Mouse (Mus musculus) kidney, adult 2 months (tissue): ENCODE results near the gene Fam186a. TPM values are rescaled to one million over a fixed set of nuclear protein-coding genes. Genes with fewer than 3 reads are reported as not detected.

Source experiments
- DNase-seq: peaks from one replicate; pipeline ENCODE4 v3.0.0; 2021
- H3K27ac ChIP-seq: fragments of 200-500 bp; 2 replicates; pipeline ENCODE4 v1.5.1; 2012; ENCODE audit warnings: low read depth, low read length, control low read depth, inconsistent platforms; ENCODE audit not compliant: insufficient read depth
- H3K27me3 ChIP-seq: fragments of 200-500 bp; replicated peaks from 2 replicates; pipeline ENCODE4 v1.6.1; 2012; ENCODE audit warnings: mild to moderate bottlenecking, moderate library complexity, low read length, inconsistent platforms; ENCODE audit not compliant: control insufficient read depth, insufficient read depth
- H3K36me3 ChIP-seq: fragments of 200-500 bp; 2 replicates; pipeline ENCODE4 v1.6.1; 2012; ENCODE audit warnings: mild to moderate bottlenecking, moderate library complexity, low read length, inconsistent platforms; ENCODE audit not compliant: control insufficient read depth, insufficient read depth
- H3K4me1 ChIP-seq: fragments of 200-500 bp; 2 replicates; pipeline ENCODE4 v1.6.1; 2011; ENCODE audit warnings: low read length; ENCODE audit not compliant: control insufficient read depth, insufficient read depth
- H3K4me3 ChIP-seq: fragments of 200-500 bp; 2 replicates; pipeline ENCODE4 v1.5.1; 2011; ENCODE audit warnings: mild to moderate bottlenecking, low read depth, low read length, control low read depth; ENCODE audit not compliant: insufficient read depth
- CTCF ChIP-seq: fragments of 200-500 bp; conservative IDR thresholded peaks from 2 replicates; pipeline ENCODE4 v1.5.1; 2011; ENCODE audit warnings: low read depth, mild to moderate bottlenecking, control low read depth, low read length, moderate library complexity, mixed read lengths; ENCODE audit not compliant: insufficient read depth, insufficient read length
- POLR2A ChIP-seq: fragments of 200-500 bp; IDR thresholded peaks from one replicate; pipeline ENCODE4 v1.6.1; 2011; ENCODE audit warnings: low read depth, low read length, control low read depth
- WGBS: fragments of 180-500 bp; shearing (Covaris S2); methylation state at CpG from one replicate; pipeline ENCODE4 v1.1.7; 2018; 5-methylcytosine and 5-hydroxymethylcytosine counted together
- polyA plus RNA-seq: library from polyadenylated mRNA; depleted of rRNA; stranded (reverse); fragments of >200 nt; gene quantifications from 2 replicates; pipeline ENCODE4 v1.2.3, GENCODE M21; 2012; rRNA removed

Gene Fam186a
- polyA plus RNA-seq, 1 experiment: 0.05 TPM

DNA sequence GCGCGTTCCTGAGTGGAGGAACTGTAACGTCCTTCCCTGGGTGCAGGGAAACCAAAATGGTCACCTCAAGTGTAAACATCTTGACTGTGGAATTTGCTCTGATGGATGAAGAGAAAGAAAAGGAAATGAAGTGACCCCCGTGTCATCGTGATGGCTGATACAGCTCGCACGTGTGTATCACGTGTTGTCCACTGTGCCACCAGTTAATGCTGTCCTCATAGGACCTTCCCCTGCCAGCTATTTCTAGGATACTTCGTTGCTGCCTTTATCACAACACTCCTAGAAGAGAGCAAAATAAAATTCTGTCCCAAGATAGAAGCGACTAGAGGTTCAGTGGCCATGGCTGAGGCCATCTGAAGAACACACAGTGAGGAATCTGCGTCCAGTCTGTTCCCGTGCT lies 82.8 kb downstream of the Fam186a start:
- Histone ChIP-seq H3K27ac (no peak overlapping the region), H3K36me3 (no peaks in the 10 kb centered on the region), H3K4me1 (peaks cover 3% of the 10 kb centered on the region; the same call in 1 of the 2 replicates), H3K4me3 (no peak overlapping the region), H3K27me3 (no peaks in the 10 kb centered on the region)
- 84% methylated on average over 12 of the region's 12 CpGs for WGBS
- DNase-seq: no peak
- TF ChIP-seq POLR2A: no peak
- no peak for TF ChIP-seq CTCF

DNA sequence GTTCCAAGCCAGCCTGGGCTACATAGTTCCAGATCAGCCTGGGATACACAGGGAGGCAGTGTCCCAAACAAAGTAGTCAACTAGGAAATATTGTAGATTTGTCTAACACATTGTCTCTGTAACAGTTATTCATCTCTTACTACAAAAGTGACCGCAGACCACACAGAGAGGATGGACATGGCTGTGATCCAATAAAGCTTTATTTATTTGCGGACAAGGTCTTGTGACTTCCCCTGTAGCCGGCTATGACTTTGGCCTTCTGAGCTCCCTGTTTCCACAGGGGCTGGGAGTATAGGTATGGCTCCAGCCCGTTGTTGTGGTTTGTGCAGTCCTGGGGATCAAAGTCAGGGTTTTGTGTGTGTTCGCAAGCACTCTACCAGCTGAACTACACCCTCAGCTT lies 88.3 kb downstream of the Fam186a start:
- TF ChIP-seq POLR2A (no peak), CTCF (no peak)
- 21% methylated on average over 5 of the region's 5 CpGs for WGBS
- peak; percentile 67 for DNase-seq
- Histone ChIP-seq H3K4me1 (peaks cover 10% of the 10 kb centered on the region), H3K4me3 (no peak overlapping the region), H3K36me3 (no peaks in the 10 kb centered on the region), H3K27me3 (no peaks in the 10 kb centered on the region), H3K27ac (0 out of 2 replicates have a peak overlapping the region, but pooled peaks have one; percentile 2)

DNA sequence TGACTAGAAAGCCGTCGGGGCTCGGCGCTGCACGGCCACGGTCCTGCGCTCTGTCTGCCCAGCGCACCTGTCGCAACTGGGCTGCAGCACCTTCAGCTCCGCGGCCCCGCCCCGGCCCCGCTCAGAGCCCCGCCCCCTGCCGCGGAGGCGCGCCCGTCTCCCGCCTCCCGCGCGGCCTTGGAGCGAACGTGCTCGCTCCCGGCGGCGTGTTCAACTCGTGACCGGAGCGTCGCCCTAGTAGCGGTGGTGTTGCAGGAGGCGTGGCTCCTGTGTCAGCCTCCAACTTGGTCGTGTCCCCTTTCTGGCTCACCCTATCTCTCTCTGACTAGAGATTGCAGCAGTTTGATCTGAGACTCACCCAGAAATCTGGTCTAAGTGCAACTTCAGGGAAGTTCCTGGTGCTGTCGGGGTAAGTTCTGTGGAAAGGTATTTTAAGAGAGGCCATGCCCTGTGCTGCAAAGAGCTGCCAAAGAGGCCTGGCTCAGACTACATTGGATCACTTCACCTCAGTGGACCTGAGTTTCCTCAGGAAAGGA lies 91.5 kb downstream of the Fam186a start, which contains the start of gene Lima1:
Gene Lima1, minus strand, starts transcription at position 123 of the 536 bp plus-strand sequence.
- under 1% methylated on average over 38 of the region's 38 CpGs for WGBS
- Histone ChIP-seq H3K4me1 (peaks cover 15% of the 10 kb centered on the region), H3K27me3 (no peaks in the 10 kb centered on the region), H3K27ac (peak within 1 kb of the TSS; percentile 82), H3K4me3 (peak within 1 kb of the TSS; percentile 82), H3K36me3 (no peaks in the 10 kb centered on the region)
- DNase-seq: peak; percentile 96
- TF ChIP-seq POLR2A (peak; percentile 40), CTCF (no peak)

DNA sequence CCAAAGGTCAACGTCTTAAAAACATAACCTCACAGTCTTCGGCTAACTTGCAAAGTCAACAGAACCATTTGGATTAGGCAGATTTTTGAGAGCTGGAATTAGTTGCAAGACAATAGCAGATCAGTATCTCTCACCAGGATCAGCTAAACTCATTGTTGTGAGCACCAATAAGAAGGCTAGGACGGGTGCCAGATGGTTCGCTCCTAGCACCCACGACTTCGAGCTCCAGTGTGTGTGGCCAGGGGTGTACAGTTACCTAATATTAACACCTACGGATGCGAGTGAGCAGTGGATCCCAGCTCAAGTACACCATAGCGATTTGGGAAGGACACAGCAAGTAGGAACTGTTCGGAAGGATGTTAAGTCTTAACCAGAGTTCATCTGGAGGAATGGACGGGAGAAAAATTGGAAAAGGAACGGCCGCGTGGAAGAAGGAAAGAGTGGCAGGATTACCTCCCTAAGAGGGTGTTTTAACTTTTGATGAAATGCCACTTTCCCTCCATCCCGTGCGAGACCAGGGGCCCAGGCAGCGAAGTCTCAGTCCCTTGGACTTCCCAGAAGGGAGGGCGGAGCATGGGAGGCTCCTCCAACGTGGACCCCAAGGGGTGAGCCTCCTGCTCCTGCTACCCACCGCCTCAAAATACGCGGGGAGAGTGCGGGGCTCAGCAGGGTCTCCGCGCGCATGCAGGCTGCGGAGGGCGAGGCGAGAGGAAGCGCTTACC lies 92.1 kb downstream of the Fam186a start:
- no peaks in the 10 kb centered on the region for H3K36me3 ChIP-seq
- peaks cover 15% of the 10 kb centered on the region for H3K4me1 ChIP-seq
- no peak for TF ChIP-seq CTCF
- TF ChIP-seq POLR2A: no peak
- peak; percentile 74 for DNase-seq
- H3K4me3 ChIP-seq: peak overlapping the region; percentile 82
- no peaks in the 10 kb centered on the region for H3K27me3 ChIP-seq
- H3K27ac ChIP-seq: peak overlapping the region; percentile 82
- 1% methylated on average over 30 of the region's 30 CpGs for WGBS

- TF ChIP-seq CTCF (no peak), POLR2A (no peak)
- Histone ChIP-seq H3K4me1 (peaks cover 22% of the 10 kb centered on the region), H3K36me3 (no peaks in the 10 kb centered on the region; the same call in 1 of the 2 replicates), H3K4me3 (no peak overlapping the region), H3K27ac (peak overlapping the region; percentile 52; the same call in 1 of the 2 replicates), H3K27me3 (no peaks in the 10 kb centered on the region)
- whole genome bisulfite sequencing: 77% methylated on average over 3 of the region's 3 CpGs
- DNase-seq: no peak
Observed at GRCm38 (mm10) chr15:99872543-99872942, 94.3 kb downstream of the Fam186a start.

Other genes starting within 250 kb of the Fam186a start
- gene Gpd1, start 249.5 kb downstream of the Fam186a start, polyA plus RNA-seq: 427 and 506 TPM in 2 replicates
- gene Cox14, start 241.4 kb downstream of the Fam186a start, polyA plus RNA-seq: 263 and 269 TPM in 2 replicates
- 28.7 and 31.8 TPM in 2 replicates for gene Cers5, start 194.2 kb downstream of the Fam186a start, polyA plus RNA-seq
- gene Lima1, start 91.6 kb downstream of the Fam186a start, polyA plus RNA-seq: 29.9 and 32.7 TPM in 2 replicates
- 43.4 and 63.3 TPM in 2 replicates for gene Larp4, start 3.0 kb upstream of the Fam186a start, polyA plus RNA-seq
- gene Dip2b, start 71.6 kb upstream of the Fam186a start, polyA plus RNA-seq: 4.7 and 5.4 TPM in 2 replicates